Mouse (Mus musculus) limb, embryonic 12.5 days (tissue): ENCODE results near the gene Arf5. TPM values are rescaled to one million over a fixed set of nuclear protein-coding genes. Genes with fewer than 3 reads are reported as not detected.

Experiments
- ATAC-seq: fragments of 200-750 bp; cut with Nextera tagmentation; 2 replicates; pipeline ENCODE4 v1.8.0; 2017; ENCODE audit warnings: low read depth, moderate TSS enrichment; ENCODE audit not compliant: insufficient number of reproducible peaks, insufficient read depth, low FRiP score, low TSS enrichment
- H3K27ac ChIP-seq: fragments of 300-500 bp; sonication (generic); 2 replicates; pipeline ENCODE4 v1.5.1; 2016; ENCODE audit warnings: mild to moderate bottlenecking, moderate library complexity
- H3K27me3 ChIP-seq: fragments of 300-500 bp; sonication (generic); 2 replicates; pipeline ENCODE4 v1.6.1; 2016; ENCODE audit warnings: mild to moderate bottlenecking, moderate library complexity
- H3K36me3 ChIP-seq: fragments of 300-500 bp; sonication (generic); 2 replicates; pipeline ENCODE4 v1.6.1; 2016; ENCODE audit warnings: mild to moderate bottlenecking, moderate library complexity
- H3K4me1 ChIP-seq: fragments of 300-500 bp; sonication (generic); replicated peaks from 2 replicates; pipeline ENCODE4 v1.6.1; 2016
- H3K4me2 ChIP-seq: fragments of 300-500 bp; sonication (generic); 2 replicates; pipeline ENCODE4 v1.6.1; 2016; ENCODE audit warnings: mild to moderate bottlenecking, moderate library complexity
- H3K4me3 ChIP-seq: fragments of 300-500 bp; sonication (generic); replicated peaks from 2 replicates; pipeline ENCODE4 v1.5.1; 2016; ENCODE audit warnings: mild to moderate bottlenecking
- H3K9ac ChIP-seq: fragments of 300-500 bp; sonication (generic); replicated peaks from 2 replicates; pipeline ENCODE4 v1.6.1; 2016; ENCODE audit warnings: mild to moderate bottlenecking, moderate library complexity
- H3K9me3 ChIP-seq: fragments of 300-500 bp; sonication (generic); 2 replicates; pipeline ENCODE4 v1.6.1; 2016; ENCODE audit warnings: mild to moderate bottlenecking, moderate library complexity
- WGBS: fragments of 180-500 bp; shearing (Covaris S2); methylation state at CpG from one replicate; pipeline ENCODE4 v1.1.7; 2016; 5-methylcytosine and 5-hydroxymethylcytosine counted together
- polyA plus RNA-seq: library from polyadenylated mRNA; unstranded; fragments of >200 nt; fragmentation: Nextera tagmentation; extraction: Ambion mirVana; gene quantifications from 2 replicates; pipeline ENCODE4 v1.2.1, GENCODE M21; 2016

Arf5 gene
- polyA plus RNA-seq, 1 experiment from 2014 or later, result 335 TPM

- H3K27me3 ChIP-seq, result no peaks in the 10 kb centered on the region
- H3K9ac ChIP-seq, result no peak within 1 kb of the TSS
- no peak for ATAC-seq
- H3K4me1 ChIP-seq, result peaks cover 11% of the 10 kb centered on the region
- no peaks in the 10 kb centered on the region for H3K9me3 ChIP-seq
- no peak within 1 kb of the TSS for H3K27ac ChIP-seq
- WGBS, result 88% methylated on average over 3 of the region's 3 CpGs
- H3K36me3 ChIP-seq, result peaks cover 26% of the 10 kb centered on the region
- H3K4me3 ChIP-seq, result no peak within 1 kb of the TSS
- H3K4me2 ChIP-seq, result no peak within 1 kb of the TSS
Observed at GRCm38 (mm10) chr6:28428290-28428689, 4.9 kb downstream of the Arf5 start, which contains the start of gene Gcc1. Gene Gcc1, minus strand, starts transcription at chr6:28428390.

GRCm38 (mm10) chr6:28429870-28430269 lies 6.5 kb downstream of the Arf5 start:
- H3K27ac ChIP-seq, result no peak overlapping the region
- peaks cover 3% of the 10 kb centered on the region for H3K4me1 ChIP-seq
- H3K4me2 ChIP-seq, result no peak overlapping the region
- peaks cover 23% of the 10 kb centered on the region for H3K36me3 ChIP-seq
- H3K27me3 ChIP-seq, result no peaks in the 10 kb centered on the region
- no peak overlapping the region for H3K4me3 ChIP-seq
- ATAC-seq, result no peak
- H3K9me3 ChIP-seq, result no peaks in the 10 kb centered on the region
- 87% methylated on average over 11 of the region's 11 CpGs for WGBS
- no peak overlapping the region for H3K9ac ChIP-seq

GRCm38 (mm10) chr6:28430795-28431537 lies 7.6 kb downstream of the Arf5 start:
- no peak overlapping the region for H3K4me3 ChIP-seq
- H3K4me1 ChIP-seq, result no peaks in the 10 kb centered on the region
- peaks cover 12% of the 10 kb centered on the region for H3K36me3 ChIP-seq
- H3K27ac ChIP-seq, result no peak overlapping the region
- WGBS, result 81% methylated on average over 10 of the region's 10 CpGs
- ATAC-seq, result no peak
- no peaks in the 10 kb centered on the region for H3K9me3 ChIP-seq
- no peak overlapping the region for H3K9ac ChIP-seq
- H3K27me3 ChIP-seq, result no peaks in the 10 kb centered on the region
- no peak overlapping the region for H3K4me2 ChIP-seq

GRCm38 (mm10) chr6:28431538-28431855 lies 8.1 kb downstream of the Arf5 start:
- H3K27ac ChIP-seq, result no peak overlapping the region
- H3K4me2 ChIP-seq, result no peak overlapping the region
- no peak overlapping the region for H3K4me3 ChIP-seq
- no peaks in the 10 kb centered on the region for H3K27me3 ChIP-seq
- ATAC-seq, result no peak
- 79% methylated on average over 6 of the region's 6 CpGs for WGBS
- no peaks in the 10 kb centered on the region for H3K4me1 ChIP-seq
- peaks cover 7% of the 10 kb centered on the region for H3K36me3 ChIP-seq
- H3K9me3 ChIP-seq, result no peaks in the 10 kb centered on the region
- H3K9ac ChIP-seq, result no peak overlapping the region

- Histone ChIP-seq H3K4me3 (no peak overlapping the region), H3K27me3 (peaks cover 34% of the 10 kb centered on the region), H3K36me3 (no peaks in the 10 kb centered on the region), H3K4me1 (peaks cover 10% of the 10 kb centered on the region), H3K9me3 (no peaks in the 10 kb centered on the region), H3K9ac (no peak overlapping the region), H3K27ac (no peak overlapping the region), H3K4me2 (no peak overlapping the region)
- 84% methylated on average over 7 of the region's 7 CpGs for WGBS
- ATAC-seq, result no peak
Observed at GRCm38 (mm10) chr6:28447937-28448336, 24.6 kb downstream of the Arf5 start.

- no peaks in the 10 kb centered on the region for H3K36me3 ChIP-seq
- H3K4me1 ChIP-seq, result peaks cover 10% of the 10 kb centered on the region
- H3K4me3 ChIP-seq, result no peak within 1 kb of the TSS
- H3K27me3 ChIP-seq, result peaks cover 44% of the 10 kb centered on the region
- 64% methylated on average over 2 of the region's 2 CpGs for WGBS
- no peaks in the 10 kb centered on the region for H3K9me3 ChIP-seq
- no peak within 1 kb of the TSS for H3K4me2 ChIP-seq
- H3K9ac ChIP-seq, result no peak within 1 kb of the TSS
- no peak for ATAC-seq
- H3K27ac ChIP-seq, result no peak within 1 kb of the TSS
Observed at GRCm38 (mm10) chr6:28449253-28449652, 25.9 kb downstream of the Arf5 start, which contains the start of gene Pax4. Gene Pax4, minus strand, starts transcription at chr6:28449353.

- Histone ChIP-seq H3K9me3 (no peaks in the 10 kb centered on the region), H3K36me3 (no peaks in the 10 kb centered on the region), H3K4me2 (peak overlapping the region; percentile 7; the same call in 1 of the 2 replicates), H3K27me3 (peaks cover 45% of the 10 kb centered on the region), H3K4me3 (no peak overlapping the region), H3K27ac (no peak overlapping the region), H3K9ac (no peak overlapping the region), H3K4me1 (peaks cover 10% of the 10 kb centered on the region)
- no peak for ATAC-seq
- 17% methylated on average over 5 of the region's 5 CpGs for WGBS
Observed at GRCm38 (mm10) chr6:28450481-28450880, 27.1 kb downstream of the Arf5 start.

GRCm38 (mm10) chr6:28450977-28451376 lies 27.6 kb downstream of the Arf5 start:
- no peak; the same call in 1 of the 2 replicates for ATAC-seq
- H3K27me3 ChIP-seq, result peaks cover 45% of the 10 kb centered on the region
- H3K4me2 ChIP-seq, result peak overlapping the region; percentile 7
- H3K9me3 ChIP-seq, result no peaks in the 10 kb centered on the region
- no peaks in the 10 kb centered on the region for H3K36me3 ChIP-seq
- H3K4me3 ChIP-seq, result no peak overlapping the region
- under 1% methylated on average over 12 of the region's 12 CpGs for WGBS
- H3K27ac ChIP-seq, result no peak overlapping the region
- H3K9ac ChIP-seq, result no peak overlapping the region
- peaks cover 10% of the 10 kb centered on the region for H3K4me1 ChIP-seq

GRCm38 (mm10) chr6:28459221-28459668 lies 35.9 kb downstream of the Arf5 start:
- no peak for ATAC-seq
- H3K36me3 ChIP-seq, result no peaks in the 10 kb centered on the region

GRCm38 (mm10) chr6:28460534-28460933 lies 37.2 kb downstream of the Arf5 start:
- Histone ChIP-seq H3K27me3 (no peaks in the 10 kb centered on the region; the same call in 1 of the 2 replicates), H3K36me3 (no peaks in the 10 kb centered on the region), H3K9me3 (no peaks in the 10 kb centered on the region), H3K4me3 (no peak overlapping the region), H3K9ac (no peak overlapping the region), H3K4me1 (peaks cover 6% of the 10 kb centered on the region; the same call in 1 of the 2 replicates), H3K4me2 (no peak overlapping the region), H3K27ac (no peak overlapping the region)
- ATAC-seq, result no peak
- WGBS, result 11% methylated on average over 5 of the region's 5 CpGs

More at GRCm38 (mm10) chr6:28459221-28459668, 35.9 kb downstream of the Arf5 start:
- Histone ChIP-seq H3K4me1 (peaks cover under 1% of the 10 kb centered on the region; the same call in 1 of the 2 replicates), H3K9ac (no peak overlapping the region), H3K27ac (no peak overlapping the region), H3K4me3 (no peak overlapping the region), H3K4me2 (no peak overlapping the region), H3K9me3 (no peaks in the 10 kb centered on the region), H3K27me3 (peaks cover 1% of the 10 kb centered on the region)

- no peaks in the 10 kb centered on the region for H3K9me3 ChIP-seq
- H3K27me3 ChIP-seq, result no peaks in the 10 kb centered on the region
- no peak overlapping the region for H3K9ac ChIP-seq
- no peak overlapping the region for H3K4me3 ChIP-seq
- 14% methylated on average over 6 of the region's 6 CpGs for WGBS
- no peak overlapping the region for H3K4me2 ChIP-seq
- H3K27ac ChIP-seq, result no peak overlapping the region
- H3K36me3 ChIP-seq, result no peaks in the 10 kb centered on the region
- ATAC-seq, result no peak
- H3K4me1 ChIP-seq, result peaks cover 6% of the 10 kb centered on the region; the same call in 1 of the 2 replicates
Observed at GRCm38 (mm10) chr6:28464630-28465029, 41.3 kb downstream of the Arf5 start.
